Mouse (Mus musculus): ENCODE data around the gene Ebf1.

Ebf1 gene

DNA sequence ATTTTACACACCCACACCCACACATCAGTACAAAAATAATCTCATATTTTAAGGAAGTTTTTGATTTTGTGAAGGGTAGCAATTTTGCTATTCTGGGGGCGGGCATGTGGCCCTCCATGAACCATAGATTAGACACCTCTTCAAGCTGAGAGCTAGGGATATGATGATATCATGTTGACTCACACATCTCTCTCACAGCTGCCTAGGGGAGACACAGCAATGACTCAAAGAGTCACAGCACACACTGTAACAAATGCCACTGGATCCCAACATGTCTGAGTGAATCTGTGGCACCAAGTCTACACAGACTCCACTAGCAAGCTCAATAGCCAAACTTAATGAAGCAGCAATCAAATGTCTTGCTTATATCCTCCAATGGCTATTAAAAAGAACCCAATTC, 395.0 kb downstream of the Ebf1 start:
- no peak for DNase-seq (ENCODE audit: inconsistent ontology term)

DNA sequence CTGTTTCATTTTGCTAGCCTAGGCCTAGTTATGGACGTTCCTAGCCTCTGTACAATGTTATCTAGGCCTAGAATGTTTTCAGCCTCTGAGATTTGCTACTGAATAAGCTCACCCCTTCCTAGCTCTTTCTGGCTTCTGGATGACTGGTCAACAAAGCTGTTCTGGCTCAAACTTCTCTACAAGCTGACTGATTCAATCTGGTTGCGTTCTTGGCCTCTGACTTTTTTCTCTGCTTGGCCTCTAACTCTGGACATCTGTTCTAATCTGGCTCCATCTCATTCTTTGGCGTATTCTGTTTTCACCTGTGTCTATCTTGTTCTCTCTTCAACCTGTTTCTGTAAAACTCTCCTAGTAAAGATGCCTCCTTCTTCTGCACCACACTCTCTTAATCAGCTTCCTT, 400.4 kb downstream of the Ebf1 start:
- DNase-seq (ENCODE audit: inconsistent ontology term), result no peak

DNA sequence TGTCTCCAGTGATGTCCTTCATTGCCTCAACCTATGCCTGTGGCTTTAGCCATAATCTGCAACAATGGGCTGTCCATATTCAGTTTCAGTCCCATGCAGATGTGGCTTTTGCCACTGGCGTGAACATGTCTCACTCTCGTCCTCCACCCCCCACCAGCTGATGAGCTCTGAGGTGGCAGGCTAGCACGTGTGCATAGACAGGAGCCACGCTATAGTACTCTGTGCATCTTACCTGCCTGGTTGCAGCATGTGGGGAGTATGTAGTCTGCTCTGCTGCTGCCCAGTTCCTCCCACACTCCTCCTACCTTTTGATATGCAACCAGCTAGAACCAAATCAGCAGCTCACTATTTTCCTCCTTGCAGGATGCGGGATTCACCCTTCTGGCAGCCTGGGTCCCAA, 408.9 kb downstream of the Ebf1 start:
- no peak for DNase-seq (ENCODE audit: inconsistent ontology term)

DNA sequence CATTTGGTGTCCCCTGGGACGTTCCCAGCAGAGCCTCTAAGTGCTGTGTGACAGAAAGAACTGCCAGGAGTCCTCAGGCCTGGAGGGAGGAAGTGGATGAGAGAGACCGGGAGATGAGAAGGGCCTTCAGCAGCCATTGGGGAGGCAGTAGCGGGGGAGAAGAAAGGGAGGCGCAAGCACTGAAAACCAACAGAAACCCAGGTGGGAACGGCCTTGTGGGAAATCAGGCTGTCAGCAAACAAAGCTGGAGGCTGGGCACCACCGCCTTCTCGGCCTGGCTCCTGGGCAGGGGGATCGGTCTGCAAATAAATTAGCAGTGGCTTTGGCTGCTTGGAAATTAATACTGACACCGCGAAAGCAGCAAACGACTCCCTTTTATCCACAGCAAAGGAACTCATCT, 409.6 kb downstream of the Ebf1 start:
- no peak for DNase-seq (ENCODE audit: inconsistent ontology term)

DNA sequence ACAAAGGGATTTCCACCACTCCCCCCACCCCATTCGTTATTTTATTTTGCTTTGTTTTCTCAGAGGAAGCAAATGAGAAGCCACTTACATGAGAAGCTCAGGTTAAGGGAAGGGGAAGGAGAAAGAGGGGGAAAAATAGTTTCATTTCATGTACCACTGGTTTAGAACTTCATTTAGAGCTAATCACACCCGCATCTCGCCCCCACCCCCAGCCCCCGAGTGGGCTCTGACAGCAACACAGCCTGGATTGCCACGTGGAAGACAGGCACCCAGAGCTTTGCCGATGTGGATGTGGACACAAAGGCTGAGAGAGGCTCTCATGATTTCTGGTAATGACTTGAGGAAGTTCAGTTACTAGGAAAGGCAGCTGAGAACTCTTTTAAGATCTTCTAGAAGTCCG, 410.0 kb downstream of the Ebf1 start:
- no peak for DNase-seq (ENCODE audit: inconsistent ontology term)

DNA sequence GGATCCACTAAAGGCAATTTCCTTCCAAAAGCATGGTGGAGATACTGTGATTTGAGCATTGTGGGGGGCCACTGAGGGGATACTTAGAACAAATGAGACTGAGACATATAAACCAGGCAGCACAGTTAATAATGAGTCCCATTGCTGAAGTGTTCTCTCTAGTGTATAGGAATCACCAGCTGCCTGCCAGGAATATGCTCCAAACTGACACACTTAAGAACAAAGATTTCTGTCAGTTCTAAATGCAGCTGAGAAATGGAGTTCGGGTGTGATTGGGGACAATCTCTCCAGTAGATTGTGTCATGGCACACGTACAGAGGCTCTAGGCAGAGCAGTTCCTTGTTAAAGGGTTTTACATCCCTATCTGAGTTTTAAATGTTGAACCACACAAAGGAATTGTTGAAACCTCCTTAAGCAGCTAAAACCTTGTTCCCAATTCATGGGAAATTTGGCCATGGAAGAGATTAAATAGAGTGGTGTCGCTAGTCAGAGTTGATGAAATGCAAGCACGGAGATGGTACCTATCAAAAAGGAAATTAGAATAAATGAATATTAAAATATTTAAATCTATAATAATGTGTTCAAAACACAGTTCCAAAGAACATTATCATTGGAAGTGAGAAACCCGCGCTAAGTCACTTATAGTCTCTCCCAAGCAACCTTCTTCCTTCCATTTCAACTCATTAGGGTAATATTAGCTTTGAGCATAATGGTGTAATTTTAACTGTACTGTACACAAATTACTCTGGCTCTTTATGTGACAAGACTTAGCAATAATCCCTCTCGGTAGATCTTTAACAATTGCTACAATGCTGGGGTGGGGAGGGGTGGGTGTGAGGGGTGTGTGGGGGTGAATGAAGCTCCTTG, 438.9 kb downstream of the Ebf1 start:
- DNase-seq (ENCODE audit: inconsistent ontology term), result no peak
